Mouse (Mus musculus) layer of hippocampus, adult 18-20 months (tissue): ENCODE results near the gene C1ql3. TPM values are rescaled to one million over a fixed set of nuclear protein-coding genes. Genes with fewer than 3 reads are reported as not detected.

Experiments
- DNase-seq, 2 experiments: peaks; one replicate each; pipeline ENCODE4 v3.0.0; 2022; ENCODE audit warnings: low spot score in 2 of 2
- total RNA-seq, 2 experiments: library from RNA; stranded (reverse); gene quantifications; 2 replicates each; pipeline ENCODE4 v1.2.3; 2021

The C1ql3 gene
- total RNA-seq, 2 experiments from 2014 or later, result 181 to 190 TPM

GRCm38 (mm10) chr2:12956703-12957424, 54.7 kb downstream of the C1ql3 start:
- DNase-seq, result no peak

Other genes with a start within 250 kb of the C1ql3 start
- gene Pter, start 87.8 kb downstream of the C1ql3 start, total RNA-seq, result 1 to 10 TPM; 1.0 to 1.3 TPM